Mouse (Mus musculus) midbrain, embryonic 12.5 days (tissue): ENCODE measurements at regions not wholly inside any gene's neighbourhood (a gene's known extent, or its start where the extent isn't known, plus 50 kb on each side); places are given as distances from the start of the nearest gene placed in this dataset.

Experiments
- ATAC-seq: fragments of 200-750 bp; cut with Nextera tagmentation; 2 replicates; pipeline ENCODE4 v1.8.0; 2017; ENCODE audit warnings: low read depth, moderate TSS enrichment, moderate library complexity; ENCODE audit not compliant: low FRiP score
- H3K27ac ChIP-seq: fragments of 300-500 bp; sonication (generic); replicated peaks from 2 replicates; pipeline ENCODE4 v1.5.1; 2016; ENCODE audit warnings: mild to moderate bottlenecking
- H3K27me3 ChIP-seq: fragments of 300-500 bp; sonication (generic); 2 replicates; pipeline ENCODE4 v1.6.1; 2016; ENCODE audit warnings: mild to moderate bottlenecking
- H3K36me3 ChIP-seq: fragments of 300-500 bp; sonication (generic); 2 replicates; pipeline ENCODE4 v1.6.1; 2016
- H3K4me1 ChIP-seq: fragments of 300-500 bp; sonication (generic); 2 replicates; pipeline ENCODE4 v1.6.1; 2016
- H3K4me2 ChIP-seq: fragments of 300-500 bp; sonication (generic); replicated peaks from 2 replicates; pipeline ENCODE4 v1.6.1; 2016; ENCODE audit warnings: mild to moderate bottlenecking, moderate library complexity
- H3K4me3 ChIP-seq: fragments of 300-500 bp; sonication (generic); 2 replicates; pipeline ENCODE4 v1.5.1; 2016; ENCODE audit warnings: mild to moderate bottlenecking
- H3K9ac ChIP-seq: fragments of 300-500 bp; sonication (generic); replicated peaks from 2 replicates; pipeline ENCODE4 v1.6.1; 2016; ENCODE audit warnings: mild to moderate bottlenecking, moderate library complexity
- H3K9me3 ChIP-seq: fragments of 300-500 bp; sonication (generic); 2 replicates; pipeline ENCODE4 v1.6.1; 2016; ENCODE audit warnings: mild to moderate bottlenecking
- WGBS: fragments of 180-500 bp; shearing (Covaris S2); methylation state at CpG from one replicate; pipeline ENCODE4 v1.1.7; 2016; 5-methylcytosine and 5-hydroxymethylcytosine counted together

GRCm38 (mm10) chr12:54309874-54310273, 106.2 kb upstream of the Egln3 start:
- Histone ChIP-seq H3K27ac (no peak overlapping the region), H3K36me3 (no peaks in the 10 kb centered on the region), H3K4me2 (no peak overlapping the region), H3K27me3 (peaks cover 31% of the 10 kb centered on the region), H3K4me1 (peaks cover 23% of the 10 kb centered on the region), H3K9ac (no peak overlapping the region), H3K9me3 (no peaks in the 10 kb centered on the region), H3K4me3 (no peak overlapping the region)
- 75% methylated on average over 4 of the region's 4 CpGs for WGBS
- ATAC-seq: no peak

GRCm38 (mm10) chr12:54309219-54309618, 105.6 kb upstream of the Egln3 start:
- peaks cover 22% of the 10 kb centered on the region for H3K4me1 ChIP-seq
- 92% methylated on average over 6 of the region's 6 CpGs for WGBS
- no peaks in the 10 kb centered on the region for H3K9me3 ChIP-seq
- no peak overlapping the region for H3K9ac ChIP-seq
- no peaks in the 10 kb centered on the region for H3K36me3 ChIP-seq
- no peak overlapping the region for H3K27ac ChIP-seq
- no peak overlapping the region for H3K4me3 ChIP-seq
- peaks cover 24% of the 10 kb centered on the region for H3K27me3 ChIP-seq
- no peak for ATAC-seq
- H3K4me2 ChIP-seq: no peak overlapping the region

- Histone ChIP-seq H3K4me3 (no peak overlapping the region), H3K27me3 (peaks cover 4% of the 10 kb centered on the region), H3K27ac (no peak overlapping the region), H3K4me2 (no peak overlapping the region), H3K9ac (no peak overlapping the region), H3K36me3 (no peaks in the 10 kb centered on the region), H3K4me1 (no peaks in the 10 kb centered on the region), H3K9me3 (no peaks in the 10 kb centered on the region)
- no peak for ATAC-seq
- 92% methylated on average over 9 of the region's 9 CpGs for WGBS
Measured at GRCm38 (mm10) chr12:54305135-54305630, 101.5 kb upstream of the Egln3 start.

- H3K4me2 ChIP-seq: no peak overlapping the region
- H3K4me3 ChIP-seq: no peak overlapping the region
- no peak overlapping the region for H3K27ac ChIP-seq
- no peaks in the 10 kb centered on the region for H3K36me3 ChIP-seq
- H3K9me3 ChIP-seq: no peaks in the 10 kb centered on the region
- WGBS: 82% methylated on average over 8 of the region's 8 CpGs
- no peak overlapping the region for H3K9ac ChIP-seq
- no peaks in the 10 kb centered on the region for H3K27me3 ChIP-seq
- no peaks in the 10 kb centered on the region for H3K4me1 ChIP-seq
- no peak for ATAC-seq
Measured at GRCm38 (mm10) chr12:54303746-54304145, 100.1 kb upstream of the Egln3 start.

GRCm38 (mm10) chr12:54299506-54299905, 95.8 kb upstream of the Egln3 start:
- Histone ChIP-seq H3K4me3 (no peak overlapping the region), H3K36me3 (no peaks in the 10 kb centered on the region), H3K27me3 (no peaks in the 10 kb centered on the region), H3K9ac (no peak overlapping the region), H3K27ac (no peak overlapping the region), H3K4me1 (no peaks in the 10 kb centered on the region), H3K9me3 (no peaks in the 10 kb centered on the region), H3K4me2 (no peak overlapping the region)
- ATAC-seq: no peak
- WGBS: 68% methylated on average over 5 of the region's 5 CpGs

GRCm38 (mm10) chr12:54293248-54293647, 89.6 kb upstream of the Egln3 start:
- H3K36me3 ChIP-seq: no peaks in the 10 kb centered on the region
- WGBS: 81% methylated on average over 2 of the region's 2 CpGs
- H3K27ac ChIP-seq: no peak overlapping the region
- no peak overlapping the region for H3K9ac ChIP-seq
- H3K4me2 ChIP-seq: no peak overlapping the region
- H3K9me3 ChIP-seq: no peaks in the 10 kb centered on the region
- no peaks in the 10 kb centered on the region for H3K27me3 ChIP-seq
- H3K4me1 ChIP-seq: peaks cover 8% of the 10 kb centered on the region
- no peak overlapping the region for H3K4me3 ChIP-seq
- no peak for ATAC-seq

GRCm38 (mm10) chr12:54290311-54290710, 86.7 kb upstream of the Egln3 start:
- H3K4me2 ChIP-seq: no peak overlapping the region
- no peak overlapping the region for H3K4me3 ChIP-seq
- 98% methylated on average over 2 of the region's 2 CpGs for WGBS
- ATAC-seq: no peak
- no peaks in the 10 kb centered on the region for H3K9me3 ChIP-seq
- peaks cover 23% of the 10 kb centered on the region for H3K4me1 ChIP-seq
- no peaks in the 10 kb centered on the region for H3K36me3 ChIP-seq
- H3K27me3 ChIP-seq: no peaks in the 10 kb centered on the region; the same call in 1 of the 2 replicates
- H3K9ac ChIP-seq: no peak overlapping the region
- H3K27ac ChIP-seq: no peak overlapping the region

- 65% methylated on average over 4 of the region's 4 CpGs for WGBS
- H3K4me3 ChIP-seq: no peak overlapping the region
- no peaks in the 10 kb centered on the region for H3K36me3 ChIP-seq
- no peak for ATAC-seq
- no peaks in the 10 kb centered on the region for H3K9me3 ChIP-seq
- peaks cover 24% of the 10 kb centered on the region for H3K4me1 ChIP-seq
- H3K9ac ChIP-seq: no peak overlapping the region
- no peaks in the 10 kb centered on the region; the same call in 1 of the 2 replicates for H3K27me3 ChIP-seq
- H3K4me2 ChIP-seq: no peak overlapping the region
- peak overlapping the region; percentile 52 for H3K27ac ChIP-seq
Measured at GRCm38 (mm10) chr12:54288747-54289146, 85.1 kb upstream of the Egln3 start.

- 19% methylated on average over 6 of the region's 6 CpGs for WGBS
- Histone ChIP-seq H3K9me3 (no peaks in the 10 kb centered on the region), H3K9ac (no peak overlapping the region), H3K4me2 (no peak overlapping the region; the same call in 1 of the 2 replicates), H3K36me3 (no peaks in the 10 kb centered on the region), H3K27me3 (no peaks in the 10 kb centered on the region; the same call in 1 of the 2 replicates), H3K4me1 (peaks cover 26% of the 10 kb centered on the region), H3K4me3 (no peak overlapping the region), H3K27ac (peak overlapping the region; percentile 52; the same call in 1 of the 2 replicates)
- ATAC-seq: 0 out of 2 replicates have a peak, but pooled peaks have one; percentile 38
Measured at GRCm38 (mm10) chr12:54288041-54288502, 84.4 kb upstream of the Egln3 start.

- H3K4me3 ChIP-seq: no peak overlapping the region
- H3K4me1 ChIP-seq: peaks cover 26% of the 10 kb centered on the region
- 57% methylated on average over 16 of the region's 16 CpGs for WGBS
- H3K9ac ChIP-seq: no peak overlapping the region
- no peaks in the 10 kb centered on the region for H3K9me3 ChIP-seq
- ATAC-seq: peak; percentile 63
- no peaks in the 10 kb centered on the region for H3K36me3 ChIP-seq
- no peak overlapping the region for H3K4me2 ChIP-seq
- peak overlapping the region; percentile 30 for H3K27ac ChIP-seq
- no peaks in the 10 kb centered on the region; the same call in 1 of the 2 replicates for H3K27me3 ChIP-seq
Measured at GRCm38 (mm10) chr12:54286911-54287819, 83.5 kb upstream of the Egln3 start.

- WGBS: 11% methylated on average over 4 of the region's 4 CpGs
- Histone ChIP-seq H3K4me3 (no peak overlapping the region), H3K36me3 (no peaks in the 10 kb centered on the region), H3K4me2 (no peak overlapping the region), H3K9me3 (no peaks in the 10 kb centered on the region), H3K27ac (no peak overlapping the region), H3K9ac (no peak overlapping the region), H3K27me3 (no peaks in the 10 kb centered on the region; the same call in 1 of the 2 replicates), H3K4me1 (peaks cover 22% of the 10 kb centered on the region)
- no peak for ATAC-seq
Measured at GRCm38 (mm10) chr12:54283646-54284045, 80.0 kb upstream of the Egln3 start.

- no peaks in the 10 kb centered on the region for H3K36me3 ChIP-seq
- H3K4me3 ChIP-seq: no peak overlapping the region
- no peaks in the 10 kb centered on the region for H3K9me3 ChIP-seq
- no peaks in the 10 kb centered on the region; the same call in 1 of the 2 replicates for H3K27me3 ChIP-seq
- H3K27ac ChIP-seq: no peak overlapping the region
- peaks cover 16% of the 10 kb centered on the region for H3K4me1 ChIP-seq
- no peak overlapping the region for H3K9ac ChIP-seq
- no peak for ATAC-seq
- WGBS: 85% methylated on average over 1 of the region's 1 CpGs
- H3K4me2 ChIP-seq: no peak overlapping the region
Measured at GRCm38 (mm10) chr12:54283011-54283410, 79.4 kb upstream of the Egln3 start.
